Mouse (Mus musculus) G1E (cell line): Measurements from ENCODE around the gene Prss34. TPM values are rescaled to one million over a fixed set of nuclear protein-coding genes. Genes with fewer than 3 reads are reported as not detected.

ENCODE experiments used
- ATAC-seq: 2 replicates; pipeline ENCODE4 v1.8.0; 2016; ENCODE audit warnings: mild to moderate bottlenecking; ENCODE audit not compliant: insufficient number of reproducible peaks, poor library complexity, low FRiP score, severe bottlenecking; ENCODE audit errors: extremely low read depth
- DNase-seq: peaks from one replicate; pipeline ENCODE4 v3.0.0; 2012; ENCODE audit warnings: low spot score
- H3K27me3 ChIP-seq: 2 replicates; pipeline ENCODE4 v1.6.1; 2012; ENCODE audit warnings: mild to moderate bottlenecking, low read length, inconsistent platforms; ENCODE audit not compliant: insufficient read depth
- H3K36me3 ChIP-seq: replicated peaks from 2 replicates; pipeline ENCODE3; 2012; ENCODE audit warnings: mild to moderate bottlenecking, inconsistent platforms
- H3K4me1 ChIP-seq: 2 replicates; pipeline ENCODE4 v1.6.1; 2012; ENCODE audit warnings: low read depth, low read length, inconsistent platforms, mixed read lengths; ENCODE audit not compliant: insufficient read depth
- H3K4me3 ChIP-seq: 2 replicates; pipeline ENCODE4 v1.5.1; 2012; ENCODE audit warnings: low read depth, mild to moderate bottlenecking, inconsistent platforms, low read length, moderate library complexity, mixed read lengths
- H3K9me3 ChIP-seq: replicated peaks from 2 replicates; pipeline ENCODE4 v1.6.1; 2012; ENCODE audit warnings: inconsistent platforms
- CTCF ChIP-seq: IDR thresholded peaks from 2 replicates; pipeline ENCODE4 v1.5.1; 2012; ENCODE audit warnings: low read depth, low read length, inconsistent platforms, mixed read lengths
- GATA1 ChIP-seq: IDR thresholded peaks from 2 replicates; pipeline ENCODE4 v1.6.1; 2012; ENCODE audit warnings: borderline replicate concordance, low read length, inconsistent platforms, mixed read lengths
- GATA2 ChIP-seq: IDR thresholded peaks from 2 replicates; pipeline ENCODE4 v1.6.1; 2012; ENCODE audit warnings: low read depth, low read length, inconsistent platforms, borderline replicate concordance
- POLR2AphosphoS5 ChIP-seq: IDR thresholded peaks from 2 replicates; pipeline ENCODE4 v1.6.1; 2012; ENCODE audit warnings: low read depth, low read length, inconsistent platforms; ENCODE audit not compliant: insufficient replicate concordance
- TAL1 ChIP-seq: conservative IDR thresholded peaks from 2 replicates; pipeline ENCODE4 v1.6.1; 2012; ENCODE audit warnings: low read depth, low read length, inconsistent platforms, mixed read lengths
- polyA plus RNA-seq: library from polyadenylated mRNA; stranded (reverse); fragments of >175 nt; gene quantifications from 2 replicates; pipeline ENCODE4 v1.2.3, GENCODE M21; 2012
- total RNA-seq, 2 experiments: library from RNA; stranded (forward) in 1 of 2; stranded (reverse) in 1 of 2; fragments of 200-1000 nt in 1 of 2; fragments of >200 nt in 1 of 2; fragmentation: Nextera tagmentation in 1 of 2; gene quantifications; 2 replicates each; pipeline ENCODE4 v1.2.3; 2014 to 2017

Gene Prss34
- total and polyA plus RNA-seq, 3 experiments: not detected

DNA sequence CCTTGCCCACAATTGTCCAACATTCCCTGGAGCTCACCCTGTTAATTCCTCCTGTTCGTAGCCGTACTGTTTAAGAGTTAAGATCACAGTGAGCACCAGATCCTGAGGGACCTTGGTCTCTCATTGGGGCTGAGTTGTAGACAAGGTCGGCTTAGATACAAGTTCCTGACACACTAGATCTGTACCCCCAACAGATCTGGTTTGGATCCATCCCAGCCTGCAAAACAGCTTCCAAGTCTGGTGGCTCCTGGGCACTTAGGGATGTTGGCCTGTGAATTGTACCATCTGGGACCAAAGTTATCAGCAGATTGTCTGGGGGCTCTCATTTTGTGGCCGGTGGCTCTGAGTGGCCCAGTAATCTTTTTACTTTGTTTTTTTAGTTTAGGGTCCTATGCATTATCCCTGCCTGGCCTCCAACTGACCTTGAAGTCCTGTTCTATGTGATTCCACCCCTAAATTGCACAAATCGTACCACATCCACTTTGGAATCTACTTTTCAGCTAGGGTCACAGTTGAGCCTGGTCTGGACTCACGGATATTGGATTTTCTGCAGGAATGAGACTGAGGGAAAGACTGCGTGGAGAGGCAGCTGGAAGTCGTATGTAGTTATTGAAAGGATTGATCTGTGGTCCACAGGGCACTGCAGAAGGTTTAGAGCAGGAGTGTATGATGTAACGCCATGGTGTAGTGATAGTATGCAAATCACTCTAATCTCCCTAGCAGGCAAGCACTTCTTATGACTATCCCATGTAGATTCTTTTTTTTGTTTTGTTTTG, 23.4 kb upstream of the Prss34 start, which contains the start of gene Ube2i:
Gene Ube2i, minus strand, starts transcription at position 52 of the 776 bp plus-strand sequence.
- ATAC-seq (no peak), DNase-seq (no peak)
- Histone ChIP-seq H3K27me3 (no peaks in the 10 kb centered on the region), H3K36me3 (peaks cover 26% of the 10 kb centered on the region), H3K4me3 (peak within 1 kb of the TSS; percentile 94), H3K4me1 (peaks cover 41% of the 10 kb centered on the region), H3K9me3 (no peaks in the 10 kb centered on the region)
- TF ChIP-seq POLR2AphosphoS5 (no peak), CTCF (no peak), GATA2 (no peak), GATA1 (no peak), TAL1 (no peak)

DNA sequence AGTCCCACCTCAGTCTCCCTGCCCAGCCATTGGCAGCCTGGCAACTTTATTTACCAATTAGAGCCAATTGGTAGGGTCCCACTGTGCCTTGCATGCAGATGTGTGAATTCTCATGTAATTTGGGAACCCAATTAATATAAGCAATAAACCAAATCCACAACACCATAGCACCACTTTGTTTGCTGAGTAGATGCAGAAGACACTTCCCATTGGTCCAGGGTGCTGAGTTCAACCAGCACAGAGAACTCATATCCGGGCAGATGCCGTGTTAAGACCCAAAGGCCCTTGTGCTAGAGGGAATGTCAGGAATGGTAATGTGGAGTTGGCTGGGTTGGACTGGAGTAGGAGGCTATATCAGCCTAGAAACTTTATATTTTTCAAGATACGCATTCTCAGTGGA, 22.4 kb upstream of the Prss34 start:
- Histone ChIP-seq H3K4me1 (peaks cover 34% of the 10 kb centered on the region), H3K27me3 (no peaks in the 10 kb centered on the region), H3K9me3 (no peaks in the 10 kb centered on the region), H3K4me3 (no peak overlapping the region), H3K36me3 (peaks cover 15% of the 10 kb centered on the region)
- no peak for DNase-seq
- TF ChIP-seq GATA2 (no peak), CTCF (no peak), POLR2AphosphoS5 (no peak), GATA1 (no peak), TAL1 (no peak)
- ATAC-seq: no peak

DNA sequence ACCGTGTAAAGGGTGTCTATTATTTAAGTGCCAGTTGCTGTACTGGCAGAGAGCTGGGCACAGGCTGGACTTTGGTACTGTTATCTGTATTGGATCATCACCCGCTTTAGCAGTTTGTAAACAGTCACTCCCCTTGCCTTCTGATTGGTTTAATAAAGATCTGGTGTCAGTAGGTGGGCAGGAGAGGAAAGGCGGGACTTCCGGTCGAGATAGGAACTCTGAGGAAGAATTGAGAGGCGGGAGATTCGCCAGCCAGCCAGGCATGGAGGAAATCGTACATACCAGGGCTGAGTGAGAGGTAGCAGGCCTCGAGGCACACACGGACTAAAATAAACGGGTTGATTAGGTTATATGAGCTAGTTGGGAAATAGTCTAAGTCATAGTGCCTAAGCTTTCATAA, 16.1 kb upstream of the Prss34 start:
- H3K36me3 ChIP-seq: no peaks in the 10 kb centered on the region
- DNase-seq: peak; percentile 69
- H3K27me3 ChIP-seq: no peaks in the 10 kb centered on the region
- H3K4me3 ChIP-seq: peak overlapping the region; percentile 61
- peak; percentile 84 for ATAC-seq
- no peak for TF ChIP-seq TAL1
- TF ChIP-seq GATA1: no peak
- TF ChIP-seq POLR2AphosphoS5: no peak
- no peak for TF ChIP-seq CTCF
- TF ChIP-seq GATA2: no peak
- no peaks in the 10 kb centered on the region for H3K9me3 ChIP-seq
- H3K4me1 ChIP-seq: peaks cover 26% of the 10 kb centered on the region

DNA sequence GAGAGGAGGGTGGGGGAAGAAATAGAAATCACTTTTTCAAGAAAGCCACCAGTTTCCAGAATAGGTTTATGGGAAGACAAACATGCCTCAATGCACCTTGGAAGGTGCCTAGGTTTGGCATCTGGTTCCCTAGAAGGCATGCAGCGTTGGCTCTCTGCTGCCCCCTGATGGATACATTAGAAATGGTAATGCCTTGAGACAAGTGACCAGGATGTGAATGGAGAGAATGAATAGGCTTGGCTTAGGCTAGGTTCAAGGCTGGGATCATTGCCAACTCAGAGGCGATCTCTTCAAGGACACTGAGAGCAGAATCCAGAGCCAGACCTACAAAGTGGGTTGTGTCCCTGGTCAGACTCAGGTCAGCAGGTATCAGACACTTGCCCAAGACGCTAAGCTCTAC, 13.2 kb upstream of the Prss34 start:
- Histone ChIP-seq H3K36me3 (no peaks in the 10 kb centered on the region), H3K9me3 (no peaks in the 10 kb centered on the region), H3K4me3 (no peak overlapping the region), H3K27me3 (no peaks in the 10 kb centered on the region), H3K4me1 (peaks cover 35% of the 10 kb centered on the region)
- ATAC-seq: 0 out of 2 replicates have a peak, but pooled peaks have one; percentile 40
- TF ChIP-seq POLR2AphosphoS5 (no peak), CTCF (peak; percentile 99)
- DNase-seq: peak; percentile 42

DNA sequence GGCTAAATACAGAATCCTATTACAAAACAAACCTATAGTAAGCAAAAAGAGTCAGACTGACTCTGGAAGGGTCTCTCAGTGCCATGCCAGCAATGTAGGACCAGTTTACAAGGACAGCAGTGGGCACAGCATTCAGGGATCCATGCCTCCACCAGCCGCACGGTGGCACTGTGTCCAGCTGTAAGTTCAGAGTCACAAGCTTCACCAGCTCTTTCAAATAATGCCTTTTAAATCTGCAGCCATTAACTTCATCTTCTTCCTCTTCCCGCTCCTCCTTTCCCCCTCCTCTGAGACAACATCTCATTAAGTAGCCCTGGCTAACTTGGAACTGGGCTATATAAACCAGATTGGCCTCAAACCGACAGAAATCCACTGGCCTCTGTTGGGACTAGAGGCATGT, 9.4 kb upstream of the Prss34 start:
- TF ChIP-seq POLR2AphosphoS5: no peak
- peak; percentile 91 for TF ChIP-seq CTCF
- H3K36me3 ChIP-seq: no peaks in the 10 kb centered on the region
- H3K4me3 ChIP-seq: no peak overlapping the region
- DNase-seq: peak; percentile 54
- no peaks in the 10 kb centered on the region for H3K9me3 ChIP-seq
- peaks cover 51% of the 10 kb centered on the region for H3K4me1 ChIP-seq
- ATAC-seq: no peak
- H3K27me3 ChIP-seq: no peaks in the 10 kb centered on the region

DNA sequence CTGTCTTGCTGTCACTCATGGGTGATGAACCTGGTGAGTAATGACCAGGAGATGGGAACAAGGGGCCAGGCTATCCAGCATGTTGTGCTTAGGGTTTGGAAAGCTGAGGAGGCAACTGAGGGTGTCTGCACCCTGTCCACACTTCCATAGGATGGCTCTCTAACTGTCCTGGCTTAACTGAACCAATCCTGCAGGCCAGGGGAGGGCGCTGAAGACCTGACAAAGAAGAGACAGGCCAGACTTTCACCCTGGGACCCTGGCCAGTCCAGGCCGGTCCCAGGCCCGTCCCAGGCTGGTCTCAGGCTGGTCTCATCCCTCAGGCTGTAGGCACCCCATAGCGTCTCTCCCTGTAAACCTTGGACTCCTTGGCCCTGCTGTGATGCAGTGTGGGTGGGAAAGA, 7.8 kb upstream of the Prss34 start:
- H3K9me3 ChIP-seq: no peaks in the 10 kb centered on the region
- H3K36me3 ChIP-seq: no peaks in the 10 kb centered on the region
- DNase-seq: no peak
- H3K4me1 ChIP-seq: peaks cover 63% of the 10 kb centered on the region
- no peak overlapping the region for H3K4me3 ChIP-seq
- ATAC-seq: no peak
- TF ChIP-seq GATA1 (no peak), TAL1 (no peak), CTCF (no peak), POLR2AphosphoS5 (no peak), GATA2 (no peak)
- H3K27me3 ChIP-seq: no peaks in the 10 kb centered on the region
